Mouse (Mus musculus): Measurements from ENCODE around the gene Clmn.
"Not testable (repeated sequence)": the region's sequence is repeated elsewhere in the genome, so short reads cannot be mapped to it uniquely, and the experiment has no call there.

The Clmn gene

DNA sequence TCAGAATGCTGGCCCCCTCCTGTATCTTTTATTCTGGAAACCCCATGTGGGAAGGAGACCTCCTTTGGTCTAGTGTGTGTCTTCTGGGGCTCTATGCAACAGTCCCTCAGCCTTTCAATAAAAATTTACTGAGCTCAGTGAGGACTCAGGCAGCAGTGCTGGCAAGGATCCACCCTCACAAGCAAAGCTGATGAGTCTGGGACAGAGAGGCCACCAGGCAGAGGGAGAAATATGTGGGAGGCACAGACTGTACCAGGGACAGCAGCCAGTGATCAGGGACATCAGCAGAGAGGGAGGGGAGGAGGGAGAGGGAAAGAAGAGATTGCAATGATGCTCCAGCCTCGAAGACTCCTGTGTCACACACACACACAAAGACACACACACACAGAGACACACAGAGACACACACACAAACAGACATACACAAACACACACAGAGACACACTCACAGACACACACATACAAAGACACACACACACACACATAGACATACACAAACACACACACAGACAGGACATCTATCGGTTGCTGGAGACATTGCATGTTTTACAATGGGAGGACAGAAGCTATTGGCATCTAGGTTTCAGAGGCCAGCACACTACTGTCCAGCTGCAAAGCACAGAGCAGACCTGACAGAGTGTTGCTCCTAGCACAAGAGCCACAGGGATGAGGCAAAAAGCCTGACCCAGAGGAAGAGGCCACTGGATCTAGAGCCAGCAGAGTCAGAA is 27.6 kb downstream of the Clmn start:
- no peak for DNase-seq

DNA sequence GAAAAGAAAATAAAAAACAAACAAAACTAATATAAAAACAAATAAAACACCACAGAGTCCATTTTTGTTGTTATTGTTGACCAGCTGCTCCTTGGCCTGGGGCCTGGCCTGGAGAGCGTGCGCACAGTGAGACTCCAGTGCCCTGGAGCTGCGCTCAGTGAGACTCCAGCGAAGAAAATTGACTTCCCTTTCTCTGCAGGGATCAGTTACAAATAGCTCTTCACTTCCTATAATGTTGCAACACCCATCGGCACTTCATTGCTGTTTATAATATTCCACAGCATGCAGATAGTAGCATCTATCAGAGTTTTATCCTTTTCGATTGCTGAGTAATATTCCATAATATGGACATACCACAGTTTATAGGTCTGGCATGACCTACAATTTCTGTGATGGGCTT is 28.6 kb downstream of the Clmn start:
- no peak for DNase-seq

DNA sequence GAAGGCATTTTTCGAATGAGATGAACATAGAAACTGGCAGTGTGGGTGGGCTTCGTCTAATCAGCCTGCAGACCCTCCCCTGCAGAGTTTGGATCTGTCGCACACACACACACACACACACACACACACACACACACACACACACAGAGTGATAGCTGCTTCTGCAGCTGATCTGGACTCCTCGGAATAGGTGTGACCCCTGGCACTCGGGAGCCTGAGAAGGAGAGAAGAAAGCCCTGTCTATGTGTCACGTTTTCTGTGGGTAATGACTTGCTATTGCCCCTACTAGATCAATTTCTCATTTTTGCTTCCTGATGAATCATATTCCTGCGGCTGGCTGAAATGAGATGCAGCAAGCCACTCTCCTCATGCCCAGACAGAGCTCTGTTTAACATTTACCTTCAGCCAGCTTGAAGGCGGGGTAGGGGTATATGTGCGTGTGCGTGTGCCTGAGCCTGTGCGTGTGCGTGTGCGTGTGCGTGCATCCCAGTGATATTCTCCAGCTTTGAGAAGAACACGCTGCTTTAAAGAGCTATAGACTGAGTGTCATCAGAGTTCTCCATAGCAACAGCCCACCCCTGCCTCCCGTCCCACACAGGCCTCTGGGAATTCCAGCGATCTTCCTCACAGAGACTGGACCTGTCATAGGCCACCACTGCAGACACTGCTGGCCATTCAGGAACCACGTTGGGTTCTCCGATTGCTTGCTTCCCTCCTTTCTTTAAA is 29.3 kb downstream of the Clmn start:
- no peak for DNase-seq

DNA sequence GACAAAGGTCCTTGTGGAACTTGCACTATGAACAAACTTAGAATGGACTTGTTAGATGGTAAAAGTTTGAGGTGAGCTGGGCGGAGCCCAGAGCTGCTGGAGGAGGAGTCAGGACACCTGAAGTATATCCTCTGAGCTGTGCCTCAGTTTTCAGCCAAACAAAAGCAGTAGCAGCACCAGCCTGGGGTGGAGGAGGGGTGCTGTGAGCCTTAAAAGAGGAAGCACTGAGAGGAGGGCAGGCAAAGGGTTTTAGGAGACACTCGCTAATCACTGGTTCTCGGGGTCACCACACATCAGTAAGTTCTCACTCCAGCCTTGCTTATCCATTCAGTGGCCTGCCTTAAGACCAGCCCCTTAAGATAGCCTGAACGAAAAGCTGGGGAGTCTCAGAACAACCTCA is 30.1 kb downstream of the Clmn start:
- no peak for DNase-seq

DNA sequence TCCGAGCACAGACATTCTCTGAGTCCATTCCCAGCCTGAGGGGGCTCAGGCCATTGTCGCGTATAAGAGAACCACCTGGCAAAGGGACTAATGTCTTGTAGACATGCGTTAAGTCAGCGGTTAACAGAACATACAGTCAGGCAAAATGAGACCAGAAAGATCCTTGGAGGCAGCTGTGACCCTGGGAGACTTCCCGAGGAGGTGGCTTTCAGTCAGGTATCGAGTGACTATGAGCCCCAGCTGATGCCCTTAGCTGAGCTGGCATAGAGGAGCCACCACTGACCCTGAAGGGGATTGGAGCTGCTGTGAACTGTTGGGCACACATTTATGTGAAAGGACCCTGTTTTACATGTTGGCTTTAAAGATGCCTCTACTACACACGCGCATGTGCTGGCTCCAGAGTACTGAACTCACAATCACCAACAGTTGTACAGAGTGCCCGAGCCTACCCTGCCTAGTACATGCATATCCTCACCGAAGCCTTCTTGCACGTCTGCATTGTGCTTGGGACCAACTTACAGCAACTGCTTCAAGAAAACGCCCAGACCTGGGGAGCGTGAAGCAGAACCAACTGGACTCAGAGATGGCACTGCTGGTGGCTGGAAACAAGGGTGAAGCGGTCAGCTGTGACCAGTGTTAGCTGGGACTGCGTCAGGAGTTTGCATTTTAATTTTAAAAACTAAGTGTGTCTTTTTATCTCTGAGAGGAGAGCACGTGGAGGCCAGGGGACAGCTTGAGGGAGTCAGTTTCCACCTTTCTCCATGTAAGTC is 34.0 kb downstream of the Clmn start:
- no peak for DNase-seq

DNA sequence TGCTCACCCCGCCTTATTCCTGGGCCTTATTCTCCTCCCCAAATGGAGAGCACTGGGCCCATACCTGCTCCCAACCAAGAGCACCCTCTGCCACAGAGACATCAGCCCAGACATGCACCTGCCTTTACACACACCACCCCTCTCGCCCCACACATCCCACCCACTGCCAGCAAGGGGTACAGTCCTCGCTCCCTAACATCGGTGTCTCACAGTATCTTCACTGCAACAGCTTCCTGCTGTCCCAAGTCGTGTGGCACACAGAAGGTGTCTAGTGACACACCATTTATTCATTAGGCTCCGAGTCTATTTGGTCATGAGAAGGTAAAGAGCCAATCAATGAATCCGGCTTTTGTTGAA is 34.6 kb downstream of the Clmn start:
- DNase-seq: no peak

DNA sequence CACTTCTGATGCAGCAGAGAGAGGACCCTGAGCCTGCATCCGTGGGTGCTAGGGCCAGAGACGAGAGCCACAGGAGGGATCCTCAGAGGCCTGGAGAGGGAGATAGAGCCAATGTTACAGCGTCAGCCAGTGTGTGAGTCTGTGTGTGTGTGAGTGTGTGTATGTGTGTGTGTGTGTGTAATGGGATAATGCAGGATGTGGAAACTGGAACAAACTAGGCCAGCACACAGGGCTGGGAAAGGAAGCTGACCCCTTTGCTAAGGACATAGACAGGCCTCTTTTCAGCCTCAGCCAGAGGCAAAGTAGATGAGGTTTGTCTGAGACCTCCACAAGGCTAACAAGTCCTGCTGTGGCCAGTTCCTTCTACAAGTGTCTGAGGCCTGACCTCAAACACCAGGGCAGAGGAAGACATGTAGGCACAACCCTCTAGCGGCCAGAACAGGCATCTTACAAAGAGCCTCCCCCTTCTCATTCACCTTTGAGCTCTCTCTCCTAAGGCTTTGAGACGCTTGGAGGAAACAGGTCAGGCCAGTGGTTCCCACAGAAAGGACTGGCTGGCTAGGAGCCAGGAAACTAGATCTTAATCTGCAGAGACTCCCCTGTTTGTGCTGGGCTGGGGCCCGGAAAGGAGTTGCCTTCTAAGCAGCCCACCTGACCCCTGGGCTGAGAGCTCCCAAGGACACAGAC is 35.1 kb downstream of the Clmn start:
- DNase-seq: peak; percentile 71

DNA sequence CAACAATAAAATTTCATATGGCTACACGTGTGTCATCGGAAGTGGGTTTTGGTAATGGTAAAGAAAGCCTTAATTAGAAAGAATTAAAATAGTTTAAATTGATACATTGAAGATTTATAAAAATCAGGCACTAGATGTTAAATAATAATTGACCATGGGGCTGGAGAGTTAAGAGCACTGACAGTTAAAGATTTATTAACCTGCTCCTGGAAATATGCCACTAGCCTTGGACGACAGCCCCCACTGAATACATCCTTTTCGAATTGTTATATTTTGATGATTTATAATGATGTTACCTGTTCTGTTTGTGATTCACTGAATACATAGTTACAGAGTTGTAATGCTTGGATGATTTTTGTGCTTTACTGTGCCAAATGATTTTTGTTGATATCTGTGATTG is 35.9 kb downstream of the Clmn start:
- not testable (repeated sequence) for DNase-seq

DNA sequence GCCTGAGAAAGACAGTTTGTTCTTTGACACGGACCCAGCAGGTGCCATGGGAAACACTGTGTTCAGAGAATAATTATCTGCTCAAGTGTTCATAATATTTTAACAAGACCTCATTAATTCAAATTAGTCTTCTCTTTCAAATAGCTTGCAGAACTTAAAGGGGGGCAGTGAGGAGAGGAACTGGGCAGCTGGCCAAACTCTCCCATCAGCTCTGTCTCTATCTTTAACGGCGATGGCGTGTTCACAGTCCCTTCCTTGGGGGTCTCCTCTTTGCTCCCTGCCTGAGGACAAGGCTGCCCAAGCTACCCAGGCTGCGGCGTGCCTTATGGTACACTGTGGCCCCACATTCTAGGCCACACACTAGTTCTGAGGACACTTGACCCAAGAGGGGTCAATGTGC is 37.2 kb downstream of the Clmn start:
- peak; percentile 94 for DNase-seq

DNA sequence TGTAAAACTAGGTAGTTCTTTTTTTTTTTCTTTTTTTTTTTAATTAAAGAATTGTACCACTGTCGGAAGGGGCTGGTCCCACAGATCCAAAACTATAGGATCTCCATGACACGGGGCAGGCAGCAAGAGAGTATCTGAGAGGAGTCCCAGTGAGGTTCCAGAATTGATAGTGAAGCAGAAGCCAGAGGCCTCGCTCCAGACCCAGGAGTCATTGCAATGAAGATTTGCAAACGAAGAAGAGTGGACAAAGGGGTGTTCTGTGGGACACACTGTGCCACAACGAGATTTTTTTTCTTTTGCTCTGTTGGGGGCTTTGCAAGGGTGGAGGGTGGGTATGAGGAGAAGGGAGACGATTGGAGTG is 40.0 kb downstream of the Clmn start:
- DNase-seq: no peak

DNA sequence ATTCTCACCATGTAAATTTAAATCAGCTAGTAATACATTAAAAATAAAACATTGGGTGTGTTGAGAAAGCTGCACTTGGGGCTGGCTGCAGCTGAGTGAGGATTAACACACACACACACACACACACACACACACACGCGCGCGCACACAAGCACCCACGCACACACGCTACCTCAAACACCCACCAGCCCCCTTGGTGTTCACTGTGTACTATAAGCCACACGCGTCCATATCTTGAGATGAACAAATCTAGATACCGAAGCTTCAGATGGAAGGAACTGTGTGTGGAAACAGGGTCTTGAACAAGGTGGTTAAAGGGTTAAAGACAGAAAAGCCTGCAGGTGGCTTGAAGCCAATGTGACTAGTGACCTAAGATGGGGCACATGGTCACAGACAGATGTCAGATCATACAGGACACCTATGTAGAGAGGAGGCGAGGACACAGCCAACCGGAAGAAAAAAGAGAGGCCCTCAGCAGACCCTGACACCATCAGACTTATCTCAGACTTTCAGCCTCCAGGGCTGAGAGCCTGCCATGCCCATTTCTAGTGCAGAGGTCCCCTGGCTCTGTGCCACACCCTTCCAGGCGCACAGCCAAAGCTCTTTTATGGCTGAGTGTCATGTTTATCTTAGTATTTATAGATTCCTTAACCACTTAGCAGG is 40.5 kb downstream of the Clmn start:
- DNase-seq: peak; percentile 67

DNA sequence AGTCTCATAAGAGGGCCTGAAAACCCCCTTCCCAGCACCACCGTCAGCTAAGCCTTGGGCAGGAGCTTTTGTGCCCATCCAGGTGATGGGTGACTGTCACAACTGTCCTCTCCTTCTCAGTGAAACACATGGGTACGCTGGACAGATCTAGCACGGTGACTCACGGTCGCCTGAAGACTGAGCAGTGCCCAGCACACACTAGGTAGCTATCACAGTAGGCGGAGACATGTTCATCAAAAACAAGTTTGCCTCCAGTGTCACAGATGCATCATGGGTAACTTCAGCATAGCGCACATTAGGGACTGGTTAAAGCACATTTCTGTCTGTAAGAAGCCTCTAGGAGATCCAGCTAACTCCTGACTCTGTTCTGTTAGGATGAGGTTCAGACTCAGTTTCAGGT is 41.2 kb downstream of the Clmn start:
- DNase-seq: no peak

DNA sequence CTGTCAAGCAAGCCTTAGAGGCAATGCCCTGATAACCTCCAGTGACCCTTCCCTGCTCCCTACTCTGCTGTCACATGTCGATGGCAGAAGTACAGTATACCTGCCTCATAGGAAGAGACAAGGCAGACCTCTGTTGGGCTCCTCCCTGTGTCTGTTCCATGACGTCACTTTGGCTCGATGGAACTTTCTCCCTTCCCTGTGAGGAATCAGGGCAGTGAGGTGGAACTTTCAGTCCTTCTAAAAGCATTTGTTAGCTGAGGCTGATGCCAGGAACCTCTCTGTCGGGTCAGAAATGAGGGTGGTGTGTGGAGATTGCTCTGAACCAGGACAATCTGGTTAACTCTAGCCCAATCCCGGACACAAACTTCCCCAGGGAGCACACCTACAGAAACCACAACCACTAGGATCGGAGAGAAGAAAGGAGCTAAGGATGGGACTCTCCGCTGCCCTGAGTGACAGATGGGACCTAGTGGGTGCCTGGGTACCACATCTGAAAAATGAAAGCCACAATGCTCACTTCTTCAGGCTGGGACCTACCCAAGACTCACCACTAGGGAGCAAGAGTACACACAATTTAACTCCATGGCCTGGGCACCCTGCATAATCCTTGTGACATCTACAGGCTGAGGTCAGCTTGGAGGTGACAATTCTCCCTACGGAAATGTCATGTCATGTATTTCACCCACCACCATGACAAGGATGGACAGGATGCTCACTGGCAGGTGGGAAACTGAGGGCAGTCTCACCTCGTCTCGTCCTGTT is 41.9 kb downstream of the Clmn start:
- DNase-seq: no peak

DNA sequence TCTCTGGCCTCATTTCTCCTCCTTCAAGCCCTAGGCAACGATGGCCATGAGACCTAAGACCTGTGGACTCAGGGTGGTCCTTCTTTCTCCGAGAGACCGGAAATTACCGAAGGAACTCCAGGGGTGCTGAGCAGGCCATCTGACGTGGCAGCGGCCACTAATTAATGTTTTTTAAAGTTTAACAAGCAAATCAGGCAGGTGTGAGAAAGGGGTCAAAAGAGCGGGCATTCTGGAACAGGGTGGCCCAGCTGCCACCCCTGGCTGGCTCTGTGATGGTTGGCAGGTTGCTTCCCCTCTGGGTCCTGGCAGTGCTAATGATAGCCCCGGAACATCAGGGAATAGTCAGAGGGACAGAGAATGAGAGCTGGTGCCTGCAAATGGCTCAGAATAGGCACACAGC is 42.7 kb downstream of the Clmn start:
- DNase-seq: no peak

DNA sequence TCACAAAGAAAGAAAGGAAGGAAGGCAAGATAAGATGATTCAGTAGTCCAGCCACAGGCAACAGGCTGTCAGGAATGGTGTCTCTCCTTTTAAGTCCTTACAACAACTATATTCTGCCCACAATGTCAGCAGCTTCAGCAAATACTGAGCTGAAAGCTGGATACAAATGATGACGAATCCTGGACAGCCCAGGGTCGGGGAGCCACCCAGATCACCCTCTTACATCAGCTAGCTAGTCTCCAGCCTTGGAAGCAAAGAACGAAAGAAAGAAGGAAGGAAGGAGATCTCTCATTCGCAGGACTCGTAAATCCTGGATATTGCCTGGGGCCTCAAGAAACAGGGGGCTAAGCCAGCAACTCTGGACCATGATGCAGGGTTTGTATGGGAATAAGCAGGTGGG is 44.8 kb downstream of the Clmn start:
- DNase-seq: no peak

DNA sequence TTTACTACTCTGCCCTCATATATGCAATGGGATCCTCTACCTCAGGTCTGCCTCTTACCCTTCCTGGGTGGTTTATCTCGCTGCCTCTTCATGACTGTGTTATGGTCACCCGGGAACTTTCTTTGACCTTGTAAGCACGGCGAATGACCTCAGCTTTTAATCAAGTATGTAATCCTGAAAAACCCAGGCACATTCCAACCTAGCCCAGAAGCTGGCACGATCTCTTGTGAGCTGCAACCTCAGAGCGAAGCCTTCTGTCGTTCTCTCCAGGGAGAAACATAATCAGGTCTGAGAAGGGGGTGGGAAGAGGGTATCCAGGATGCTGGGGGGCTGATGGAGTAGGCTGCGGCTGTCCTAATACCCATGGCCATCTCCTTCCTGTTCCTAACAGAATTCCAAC is 45.8 kb downstream of the Clmn start:
- no peak for DNase-seq

DNA sequence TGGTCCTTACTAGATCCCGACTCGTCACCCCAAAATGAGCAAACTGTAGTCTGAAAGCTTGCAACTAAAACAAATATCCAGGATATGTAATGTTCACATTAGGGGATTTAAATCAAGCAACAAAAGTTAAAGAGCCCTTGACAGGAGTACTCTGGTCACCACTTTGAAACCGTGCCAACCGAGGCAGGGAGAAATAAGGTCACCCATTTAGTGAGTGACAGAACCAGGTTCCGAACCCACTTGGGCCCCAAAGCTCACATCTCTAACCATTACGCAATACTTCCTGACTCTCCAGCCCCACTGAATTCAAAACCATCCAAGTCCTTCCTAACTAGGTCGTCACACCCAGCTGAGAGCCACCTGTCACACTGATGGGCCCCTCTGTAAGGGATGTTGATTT is 46.8 kb downstream of the Clmn start:
- no peak for DNase-seq

DNA sequence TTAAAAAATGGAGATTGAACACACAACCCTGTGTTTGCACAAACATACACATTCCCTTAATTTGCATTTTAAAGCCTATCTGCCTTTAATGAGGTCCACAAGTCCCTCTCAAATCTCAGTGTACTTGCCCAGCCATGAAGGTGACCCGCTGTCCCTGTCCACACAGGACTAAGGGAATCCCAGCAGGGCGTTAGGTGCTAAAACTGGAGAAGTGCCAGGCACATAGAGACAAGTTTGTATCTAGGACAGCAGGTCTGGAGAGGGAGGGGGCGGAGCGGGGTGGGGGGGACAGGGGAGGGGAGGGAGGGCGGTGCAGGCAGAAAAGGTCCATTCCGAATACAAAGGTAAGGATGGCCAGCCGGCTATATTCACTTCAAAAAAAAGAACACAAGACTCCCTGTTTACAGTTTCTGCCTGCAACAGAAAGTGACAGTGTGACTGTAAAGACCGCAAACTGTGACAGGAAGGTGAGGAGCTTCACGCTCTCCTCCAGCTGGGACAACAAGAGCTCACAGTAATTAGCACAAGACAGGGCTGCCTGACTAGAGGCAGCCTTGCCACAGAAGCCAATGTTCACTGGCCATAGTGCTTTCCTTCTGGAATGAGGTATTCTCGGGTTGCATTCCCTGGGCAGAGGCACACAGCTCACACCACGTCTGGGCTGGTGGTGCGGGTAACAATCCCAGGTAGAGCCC is 47.6 kb downstream of the Clmn start:
- peak; percentile 87 for DNase-seq

DNA sequence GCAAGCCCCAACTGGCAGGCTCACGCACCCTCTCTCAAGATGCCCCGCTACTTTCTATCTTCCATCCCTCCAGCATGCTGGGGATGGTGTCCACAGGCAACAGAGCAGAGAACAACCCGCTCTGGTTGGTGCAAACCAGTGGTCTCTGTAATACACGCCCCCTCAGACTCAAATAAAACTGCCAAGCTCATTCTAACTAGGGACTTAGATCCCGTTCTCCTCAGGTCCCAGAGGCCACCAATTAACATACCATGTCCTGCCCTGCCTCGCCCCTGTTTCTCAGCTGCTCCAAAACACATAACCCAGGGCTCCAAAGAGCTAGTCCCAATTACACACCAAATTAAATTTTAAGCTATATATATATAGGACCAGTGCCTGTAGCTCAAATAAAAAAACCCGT is 50.6 kb downstream of the Clmn start:
- DNase-seq: no peak

DNA sequence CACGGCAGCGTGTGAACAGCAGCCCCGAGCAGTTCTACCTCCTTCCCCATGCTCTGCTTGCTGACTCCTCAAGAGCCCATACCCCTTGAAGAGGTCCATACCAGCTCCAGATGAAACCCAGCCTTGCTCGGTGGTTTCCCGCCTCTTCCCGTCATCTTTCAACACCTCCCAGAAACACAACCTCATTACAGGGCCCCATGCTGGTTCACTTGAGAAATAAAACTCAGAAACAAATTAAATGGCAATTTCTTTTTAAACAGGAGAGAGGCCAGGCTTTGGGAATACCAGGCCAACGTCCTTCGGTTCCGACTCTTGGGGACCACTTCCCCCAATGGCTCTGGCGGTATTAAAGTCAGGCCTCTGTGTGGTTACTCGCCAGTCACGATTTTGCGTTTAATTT is 51.1 kb downstream of the Clmn start:
- no peak for DNase-seq

DNA sequence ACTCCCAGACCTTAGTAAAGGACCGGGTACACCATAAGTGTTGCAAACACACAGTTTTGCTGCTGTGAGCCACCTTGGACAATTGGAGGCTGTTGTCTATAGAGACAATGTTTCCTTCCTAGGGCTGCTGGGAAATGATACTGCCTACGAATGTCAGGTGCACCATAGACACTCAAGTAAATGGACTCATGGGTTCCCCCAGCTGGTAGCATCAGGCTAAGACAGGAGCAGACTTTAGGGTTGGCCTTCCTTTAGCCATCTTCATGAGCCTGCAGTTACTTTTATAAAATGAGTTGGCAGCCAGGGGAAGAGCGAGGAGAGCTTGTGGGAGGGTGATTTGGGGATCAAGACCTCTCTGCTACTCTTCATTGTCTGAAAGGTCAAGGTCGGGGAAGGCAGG is 52.2 kb downstream of the Clmn start:
- DNase-seq: no peak
